Mouse (Mus musculus) mature B cell (primary cell): ENCODE results near the gene Spo11.

Source experiments
- in situ Hi-C: fragments of 300-500 bp; cut with MboI; formaldehyde crosslinking; loops from 2 replicates; pipeline ENCODE4 v1.14.3; 2019

Gene Spo11

DNA sequence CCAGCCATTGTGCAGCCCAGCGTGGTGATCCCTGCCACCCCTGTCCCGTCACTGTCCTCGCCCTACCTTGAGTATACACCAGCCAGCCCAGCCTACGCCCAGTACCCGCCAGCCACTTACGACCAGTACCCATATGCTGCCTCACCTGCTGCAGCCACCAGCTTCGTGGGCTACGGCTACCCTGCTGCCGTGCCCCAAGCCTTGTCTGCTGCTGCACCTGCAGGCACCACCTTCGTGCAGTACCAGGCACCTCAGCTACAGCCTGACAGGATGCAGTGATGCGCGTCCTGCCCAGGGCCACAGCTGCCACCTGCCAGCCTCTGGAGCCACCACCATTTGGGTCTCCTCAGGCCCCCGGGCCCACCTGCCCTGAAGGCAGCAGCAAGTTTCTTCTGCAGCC lies 56.0 kb downstream of the Spo11 start:
- in situ Hi-C loops: no loop called here

GRCm38 (mm10) chr2:173034998-173035397 lies 57.5 kb downstream of the Spo11 start:
- in situ Hi-C loops: no loop called here

DNA sequence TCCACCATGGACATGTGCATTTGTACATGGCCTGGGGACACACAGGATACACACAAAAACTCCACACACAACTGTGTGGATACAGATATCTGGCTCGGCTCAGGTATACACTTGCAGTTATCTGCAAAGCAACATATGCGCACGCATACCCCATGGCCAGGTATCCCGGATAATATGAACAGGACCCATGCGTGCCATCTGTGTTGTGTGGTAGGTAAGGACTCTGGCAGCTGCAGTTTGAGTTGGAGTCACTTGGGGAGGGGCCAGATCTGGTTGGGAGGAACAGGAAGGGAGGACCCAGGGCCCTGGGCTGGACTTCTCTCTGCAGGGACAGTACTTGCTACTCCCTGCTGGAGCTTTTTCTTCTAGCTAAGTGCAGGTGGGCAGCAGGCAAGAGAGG lies 58.2 kb downstream of the Spo11 start:
- in situ Hi-C loops: no loop called here

DNA sequence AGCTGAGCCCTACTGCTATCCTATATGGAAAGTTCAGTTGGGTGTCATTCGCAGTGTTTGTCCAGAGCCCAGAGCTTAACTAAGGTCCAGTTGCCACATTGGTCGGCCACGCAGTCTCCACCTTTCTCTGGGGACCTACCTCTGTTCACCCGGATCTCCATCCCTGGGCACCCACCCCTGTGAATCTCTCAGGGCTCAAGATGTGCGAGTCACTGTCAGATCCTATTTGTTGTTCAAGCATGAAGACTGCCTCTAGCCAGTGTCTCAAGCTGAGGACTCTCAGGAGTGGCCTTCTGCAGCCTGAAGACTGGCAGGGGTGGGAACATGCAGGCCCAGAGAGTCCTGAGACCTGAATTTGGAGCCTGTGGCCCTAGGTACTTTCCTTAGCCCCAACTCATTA lies 58.6 kb downstream of the Spo11 start:
- in situ Hi-C loops: no loop called here

- in situ Hi-C loops: no loop called here
Measured at GRCm38 (mm10) chr2:173036611-173037010, 59.1 kb downstream of the Spo11 start.

DNA sequence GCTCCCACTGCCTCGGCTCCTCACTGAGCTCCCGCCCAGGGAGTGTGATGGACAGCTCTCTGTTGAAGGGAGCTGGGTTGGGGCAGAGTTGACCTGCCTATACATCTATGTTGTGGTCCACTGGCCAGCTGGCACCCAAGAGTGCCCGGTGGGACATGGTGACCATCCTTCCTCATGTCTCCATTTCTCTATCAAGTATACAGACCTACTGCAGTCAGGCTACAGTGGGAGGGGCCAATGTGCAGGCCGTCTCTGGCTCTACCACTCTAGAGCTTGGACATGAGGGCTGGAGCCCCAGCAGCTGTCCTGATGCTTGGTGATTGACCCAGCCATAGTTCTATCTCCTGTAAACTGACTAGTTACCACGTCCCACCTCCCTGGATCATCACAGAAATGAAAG lies 59.8 kb downstream of the Spo11 start:
- in situ Hi-C loops: no loop called here

DNA sequence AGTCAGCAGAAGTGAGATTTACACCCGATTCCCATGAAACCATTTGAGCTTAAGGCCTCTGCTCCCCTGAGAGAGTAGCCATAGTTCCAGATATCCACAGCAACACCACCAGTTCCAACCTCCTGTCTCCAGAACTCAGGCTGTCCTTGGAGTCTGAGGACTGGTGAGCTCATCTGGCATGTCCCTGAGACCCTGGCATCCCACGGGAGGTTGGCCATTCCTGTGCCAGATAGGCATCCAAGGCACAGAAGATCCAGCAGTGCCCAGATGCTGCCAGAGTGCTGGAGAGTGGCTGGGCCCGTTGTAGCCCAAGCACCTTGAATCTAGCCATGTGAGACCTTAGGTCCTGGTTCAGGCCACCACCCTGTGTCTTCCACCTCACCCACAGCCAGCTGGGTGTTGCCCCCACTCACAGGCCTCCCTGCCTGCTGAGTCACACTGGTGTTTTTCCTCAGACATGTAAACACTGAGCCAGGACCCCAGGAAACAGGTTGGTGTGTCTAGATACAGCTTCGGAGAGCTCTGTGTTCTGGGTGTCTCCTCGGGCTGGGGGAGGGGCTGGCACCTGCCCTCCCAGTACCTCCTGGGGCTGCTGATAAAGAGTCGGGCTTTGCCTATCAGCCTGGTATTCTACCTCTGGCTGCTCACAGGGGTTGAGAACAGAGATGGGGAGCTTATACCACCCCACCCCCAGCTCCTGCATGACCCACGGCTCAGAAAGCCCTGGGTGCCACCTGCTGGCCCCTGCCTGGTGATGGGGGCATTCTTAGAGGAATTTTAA lies 60.5 kb downstream of the Spo11 start:
- in situ Hi-C loops: no loop called here

GRCm38 (mm10) chr2:173039041-173039440 lies 61.5 kb downstream of the Spo11 start:
- in situ Hi-C loops: no loop called here

GRCm38 (mm10) chr2:173040803-173041202 lies 63.3 kb downstream of the Spo11 start:
- in situ Hi-C loops: no loop called here

DNA sequence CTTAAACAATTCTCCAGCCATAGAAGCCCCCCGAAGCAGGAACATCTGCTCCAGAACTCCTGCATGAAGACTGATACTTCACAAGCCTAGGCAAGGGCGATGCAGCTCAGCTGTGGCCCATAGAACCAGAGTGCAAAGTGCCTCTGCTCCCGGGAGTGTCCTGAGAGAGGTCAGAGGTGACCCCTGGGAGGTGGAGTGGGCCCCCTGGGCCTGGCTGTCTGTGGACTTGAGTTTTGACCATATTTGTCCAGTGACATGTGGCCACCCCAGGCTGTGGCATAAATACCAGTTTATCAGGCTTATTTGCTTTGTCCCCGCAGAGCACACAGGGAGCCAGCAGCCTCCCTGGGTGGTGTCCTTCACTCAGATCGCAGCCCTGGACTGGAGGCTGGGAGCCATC lies 63.7 kb downstream of the Spo11 start:
- in situ Hi-C loops: no loop called here

GRCm38 (mm10) chr2:173041893-173042292 lies 64.4 kb downstream of the Spo11 start:
- in situ Hi-C loops: no loop called here

- in situ Hi-C loops: no loop called here
Measured at GRCm38 (mm10) chr2:173042504-173043162, 65.1 kb downstream of the Spo11 start.
